Mouse (Mus musculus) adrenal gland (tissue): ENCODE data around the gene Pnpla2.
"Not testable (repeated sequence)": the region's sequence is repeated elsewhere in the genome, so short reads cannot be mapped to it uniquely, and the experiment has no call there.

Experiments
- intact Hi-C: fragments of 180-260 bp; cut with DNase I; formaldehyde crosslinking; loops from one replicate; pipeline ENCODE4 v1.15.1; 2025

Gene Pnpla2

GRCm38 (mm10) chr7:141443828-141444237 lies 11.2 kb upstream of the Pnpla2 start, which contains the start of gene Pidd1:
Gene Pidd1, minus strand, starts transcription at chr7:141444025.
- intact Hi-C loops, result no loop called here

- intact Hi-C loops, result not testable (repeated sequence)
Observed at GRCm38 (mm10) chr7:141446374-141446773, 8.6 kb upstream of the Pnpla2 start.

GRCm38 (mm10) chr7:141447110-141447991 lies 7.6 kb upstream of the Pnpla2 start, which contains the start of gene Rplp2:
Gene Rplp2, plus strand, starts transcription at chr7:141447370.
- intact Hi-C loops, result no loop called here

- intact Hi-C loops, result no loop called here
Observed at GRCm38 (mm10) chr7:141451928-141452327, 3.1 kb upstream of the Pnpla2 start.

GRCm38 (mm10) chr7:141453636-141454035 lies 1.4 kb upstream of the Pnpla2 start:
- intact Hi-C loops, result no loop called here

- intact Hi-C loops, result loop anchor here (5.0 kb wide), 1 partner anchor 43 kb away; the partner anchor contains the start of gene Gatd1
Observed at GRCm38 (mm10) chr7:141455610-141456314, 764 bp downstream of the Pnpla2 start.

- intact Hi-C loops, result loop anchor here (5.0 kb wide), 1 partner anchor 44 kb away; the partner anchor contains the start of gene Gatd1
Observed at GRCm38 (mm10) chr7:141456739-141457138, 1.7 kb downstream of the Pnpla2 start.

- intact Hi-C loops, result loop anchor here (5.0 kb wide), 1 partner anchor 45 kb away; the partner anchor contains the start of gene Gatd1
Observed at GRCm38 (mm10) chr7:141457236-141457635, 2.2 kb downstream of the Pnpla2 start.

- intact Hi-C loops, result loop anchor here (5.0 kb wide), 1 partner anchor 46 kb away; the partner anchor contains the start of gene Gatd1
Observed at GRCm38 (mm10) chr7:141457986-141458660, 3.1 kb downstream of the Pnpla2 start.

GRCm38 (mm10) chr7:141458661-141459060 lies 3.7 kb downstream of the Pnpla2 start:
- intact Hi-C loops, result loop anchor here (5.0 kb wide), 1 partner anchor 46 kb away; the partner anchor contains the start of gene Gatd1

GRCm38 (mm10) chr7:141459301-141459711 lies 4.3 kb downstream of the Pnpla2 start:
- intact Hi-C loops, result loop anchor here (5.0 kb wide), 1 partner anchor 47 kb away; the partner anchor contains the start of gene Gatd1

GRCm38 (mm10) chr7:141460001-141460390 lies 5.0 kb downstream of the Pnpla2 start:
- intact Hi-C loops, result no loop called here

- intact Hi-C loops, result no loop called here
Observed at GRCm38 (mm10) chr7:141460391-141461113, 5.6 kb downstream of the Pnpla2 start, which contains the start of gene Cracr2b. Gene Cracr2b, plus strand, starts transcription at chr7:141461094.

- intact Hi-C loops, result no loop called here
Observed at GRCm38 (mm10) chr7:141461521-141462332, 6.7 kb downstream of the Pnpla2 start.

GRCm38 (mm10) chr7:141462333-141462821 lies 7.4 kb downstream of the Pnpla2 start:
- intact Hi-C loops, result no loop called here

GRCm38 (mm10) chr7:141463824-141464602 lies 9.0 kb downstream of the Pnpla2 start:
- intact Hi-C loops, result no loop called here

- intact Hi-C loops, result no loop called here
Observed at GRCm38 (mm10) chr7:141464603-141465201, 9.7 kb downstream of the Pnpla2 start.
